13 mouse cellular contexts compared by ENCODE assay signal in genomic region chr7:98958172-98958571, GRCm38 (mm10).
DNase-seq lines count a peak whose midpoint lies in the region; ATAC-seq lines count a peak whose summit lies in the region.
"Had no signal": no experiment of that assay in that cellular context is flagged by ENCODE, and none has a peak within 500 bp of the region (broad histone marks: within the 10 kb centered on the region; RNA-seq: fewer than 3 reads in every experiment).

No protein-coding gene starts in this region.

- peak overlapping the region; percentile 13; the same call in 1 of the 2 replicates for H3K4me2 ChIP-seq in heart, embryonic 13.5 days
- H3K4me2 ChIP-seq in embryonic facial prominence, embryonic 11.5 days (ENCODE audit: low read depth, low read length): no peak overlapping the region
- H3K4me2 ChIP-seq in limb, embryonic 15.5 days: 0 out of 2 replicates have a peak overlapping the region, but pooled peaks have one; percentile 7
- H3K4me2 ChIP-seq: lung, embryonic 15.5 days; midbrain, embryonic 15.5 days had no signal

- no peaks in the 10 kb centered on the region for H3K9me3 ChIP-seq in heart, embryonic 13.5 days
- H3K9me3 ChIP-seq in embryonic facial prominence, embryonic 11.5 days (replicated peaks; ENCODE audit: control insufficient read depth, low read length): no peaks in the 10 kb centered on the region
- H3K9me3 ChIP-seq in limb, embryonic 15.5 days: no peaks in the 10 kb centered on the region
- H3K9me3 ChIP-seq: lung, embryonic 15.5 days; midbrain, embryonic 15.5 days had no signal

- peaks cover 58% of the 10 kb centered on the region for H3K4me1 ChIP-seq in heart, embryonic 13.5 days
- no peaks in the 10 kb centered on the region; the same call in none of the 2 replicates for H3K4me1 ChIP-seq in embryonic facial prominence, embryonic 11.5 days (ENCODE audit: control insufficient read depth, insufficient read depth, low read length)
- H3K4me1 ChIP-seq in limb, embryonic 15.5 days: peaks cover 45% of the 10 kb centered on the region

- intact Hi-C loops in left cerebral cortex, postnatal 25 days (cut with DNase I): no loop called here

- no peak overlapping the region for H3K27ac ChIP-seq in heart, embryonic 13.5 days (replicated peaks)
- H3K27ac ChIP-seq in embryonic facial prominence, embryonic 11.5 days (replicated peaks; ENCODE audit: low read depth, low read length): peak overlapping the region; percentile 56; the same call in 1 of the 2 replicates
- peak overlapping the region; percentile 57; the same call in 1 of the 2 replicates for H3K27ac ChIP-seq in limb, embryonic 15.5 days
- H3K27ac ChIP-seq: layer of hippocampus, adult 2 months; lung, embryonic 15.5 days; midbrain, embryonic 15.5 days had no signal

- DNase-seq in heart, adult 18-20 months: no peak
- DNase-seq in lung, postnatal 10 days: peak; percentile 38
- DNase-seq in lung, postnatal 25 days (ENCODE audit: low spot score): no peak
- peak; percentile 42 for DNase-seq in embryonic facial prominence, embryonic 11.5 days (ENCODE audit: low spot score)
- DNase-seq in left cerebral cortex, postnatal 25 days (ENCODE audit: low spot score in 2 of 2): no peak
- DNase-seq in spleen, adult 12 weeks (ENCODE audit: low spot score): no peak
- DNase-seq: adrenal gland, postnatal 10 days had no signal

- ATAC-seq in heart, embryonic 13.5 days (ENCODE audit: extremely low read depth, insufficient number of reproducible peaks, low FRiP score, low TSS enrichment): no peak
- no peak; the same call in 1 of the 2 replicates for ATAC-seq in embryonic facial prominence, embryonic 11.5 days (replicated peaks; ENCODE audit: insufficient number of reproducible peaks, low FRiP score, low TSS enrichment, low read depth)
- ATAC-seq in limb, embryonic 15.5 days (ENCODE audit: insufficient number of reproducible peaks, low FRiP score, low TSS enrichment, low read depth): no peak
- ATAC-seq: CD4-positive, CD25-positive, alpha-beta regulatory T cell, adult 4 months; midbrain, embryonic 15.5 days had no signal

- no peaks in the 10 kb centered on the region for H3K36me3 ChIP-seq in heart, embryonic 13.5 days
- no peaks in the 10 kb centered on the region for H3K36me3 ChIP-seq in embryonic facial prominence, embryonic 11.5 days (replicated peaks; ENCODE audit: control insufficient read depth, insufficient read depth, low read depth, low read length)
- H3K36me3 ChIP-seq in limb, embryonic 15.5 days: no peaks in the 10 kb centered on the region
- H3K36me3 ChIP-seq: lung, embryonic 15.5 days; midbrain, embryonic 15.5 days had no signal

- no peaks in the 10 kb centered on the region for H3K27me3 ChIP-seq in heart, embryonic 13.5 days (replicated peaks)
- no peaks in the 10 kb centered on the region for H3K27me3 ChIP-seq in embryonic facial prominence, embryonic 11.5 days (ENCODE audit: control insufficient read depth, insufficient read depth, low read length)
- peaks cover 17% of the 10 kb centered on the region; the same call in 1 of the 2 replicates for H3K27me3 ChIP-seq in limb, embryonic 15.5 days
- H3K27me3 ChIP-seq: lung, embryonic 15.5 days; midbrain, embryonic 15.5 days had no signal

- H3K4me3 ChIP-seq in heart, embryonic 13.5 days: no peak overlapping the region
- no peak overlapping the region for H3K4me3 ChIP-seq in embryonic facial prominence, embryonic 11.5 days (ENCODE audit: low read depth, low read length)
- H3K4me3 ChIP-seq in limb, embryonic 15.5 days: no peak overlapping the region
- H3K4me3 ChIP-seq: layer of hippocampus, adult 2 months; lung, embryonic 15.5 days; midbrain, embryonic 15.5 days had no signal

- WGBS in heart, embryonic 13.5 days: 20% methylated on average over 11 of the region's 11 CpGs
- 11% methylated on average over 11 of the region's 11 CpGs for WGBS in embryonic facial prominence, embryonic 11.5 days
- 18% methylated on average over 11 of the region's 11 CpGs for WGBS in limb, embryonic 15.5 days

- peak overlapping the region; percentile 50; the same call in 1 of the 2 replicates for H3K9ac ChIP-seq in heart, embryonic 13.5 days
- H3K9ac ChIP-seq in embryonic facial prominence, embryonic 11.5 days (replicated peaks; ENCODE audit: low read length): no peak overlapping the region
- no peak overlapping the region for H3K9ac ChIP-seq in limb, embryonic 15.5 days
- H3K9ac ChIP-seq: lung, embryonic 15.5 days; midbrain, embryonic 15.5 days had no signal

Comparison
In these comparisons a context has a peak if more than half of its experiments do, and no peak if none do; other contexts are left out.
1. DNase-seq: peak in lung, postnatal 10 days (single experiment) and embryonic facial prominence, embryonic 11.5 days (single experiment); none in heart, adult 18-20 months (0 of 2), lung, postnatal 25 days (single experiment), left cerebral cortex, postnatal 25 days (0 of 2) and spleen, adult 12 weeks (single experiment).